Mouse (Mus musculus): ENCODE measurements around the gene Bpifb6. TPM values are rescaled to one million over a fixed set of nuclear protein-coding genes. Genes with fewer than 3 reads are reported as not detected.
A peak's percentile ranks its signal among the peaks of the same experiment; 100 is the strongest.

Gene Bpifb6
- total RNA-seq (2014; rRNA removed) (not detected in 2 replicates), polyA plus RNA-seq (2015; fragmentation: Nextera tagmentation; extraction: Ambion mirVana) (0.14 and 0.24 TPM in 2 replicates)

- Histone ChIP-seq H3K4me3 (ENCODE audit: low read length) (no peak within 1 kb of the TSS), H3K36me3 (ENCODE audit: insufficient read depth, low read length) (no peaks in the 10 kb centered on the region), H3K4me2 (ENCODE audit: low read depth, low read length) (no peak within 1 kb of the TSS), H3K27me3 (ENCODE audit: insufficient read depth, low read length) (no peaks in the 10 kb centered on the region), H3K27ac (no peak within 1 kb of the TSS), H3K4me1 (ENCODE audit: insufficient read depth, low read length) (no peaks in the 10 kb centered on the region), H3K9me3 (ENCODE audit: low read length) (no peaks in the 10 kb centered on the region), H3K9ac (replicated peaks; ENCODE audit: low read length) (no peak within 1 kb of the TSS)
- TF ChIP-seq CTCF (IDR thresholded peaks at IDR 0.05; ENCODE audit: low read depth), result no peak
- no peak for ATAC-seq
- DNase-seq (ENCODE audit: low spot score), result no peak
- WGBS, result 76% methylated on average over 4 of the region's 4 CpGs
These were observed at the start of gene Bpifb6 for GRCm38 (mm10) chr2:153900088-153900487. Gene Bpifb6, plus strand, starts transcription at chr2:153900388.

- Histone ChIP-seq H3K9me3 (ENCODE audit: low read length) (no peaks in the 10 kb centered on the region), H3K27me3 (ENCODE audit: insufficient read depth, low read length) (no peaks in the 10 kb centered on the region), H3K36me3 (ENCODE audit: insufficient read depth, low read length) (no peaks in the 10 kb centered on the region), H3K4me3 (ENCODE audit: low read length) (no peak overlapping the region), H3K27ac (no peak overlapping the region), H3K9ac (replicated peaks; ENCODE audit: low read length) (no peak overlapping the region), H3K4me1 (ENCODE audit: insufficient read depth, low read length) (no peaks in the 10 kb centered on the region), H3K4me2 (ENCODE audit: low read depth, low read length) (no peak overlapping the region)
- WGBS, result 48% methylated on average over 4 of the region's 4 CpGs
- peak; percentile 57 for DNase-seq (ENCODE audit: low spot score)
- peak; percentile 51; the same call in 1 of the 2 replicates for TF ChIP-seq CTCF (IDR thresholded peaks at IDR 0.05; ENCODE audit: low read depth)
- peak; percentile 29; the same call in 1 of the 2 replicates for ATAC-seq
These were observed 49.2 kb upstream of the Bpifb6 start for GRCm38 (mm10) chr2:153851030-153851360.

DNA sequence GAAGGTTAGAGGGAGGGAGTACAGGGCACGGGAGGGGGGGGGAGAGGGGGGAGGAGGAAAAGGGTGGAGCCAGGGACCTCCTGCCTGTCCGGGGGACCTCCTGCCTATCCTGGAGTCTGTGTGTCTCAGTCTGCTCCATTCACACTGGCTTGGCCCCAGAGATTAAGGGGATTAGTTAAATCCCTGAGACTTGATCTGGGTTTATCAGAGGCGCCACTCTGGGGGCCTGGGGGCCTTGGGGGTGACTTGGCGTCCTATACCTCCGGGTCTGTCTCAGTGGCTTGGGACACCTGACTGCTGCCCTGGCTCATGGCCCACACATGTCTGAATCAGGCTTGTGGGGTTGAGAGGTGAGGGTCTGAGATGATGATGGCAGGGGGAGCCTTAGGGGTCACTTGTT lies 46.6 kb upstream of the Bpifb6 start:
- Histone ChIP-seq H3K27me3 (ENCODE audit: insufficient read depth, low read length) (no peaks in the 10 kb centered on the region), H3K36me3 (ENCODE audit: insufficient read depth, low read length) (no peaks in the 10 kb centered on the region), H3K4me1 (ENCODE audit: insufficient read depth, low read length) (no peaks in the 10 kb centered on the region), H3K9me3 (ENCODE audit: low read length) (no peaks in the 10 kb centered on the region), H3K9ac (replicated peaks; ENCODE audit: low read length) (no peak overlapping the region), H3K27ac (no peak overlapping the region), H3K4me3 (ENCODE audit: low read length) (no peak overlapping the region), H3K4me2 (ENCODE audit: low read depth, low read length) (no peak overlapping the region)
- no peak for TF ChIP-seq CTCF (IDR thresholded peaks at IDR 0.05; ENCODE audit: low read depth)
- 13% methylated on average over 5 of the region's 5 CpGs for WGBS
- no peak for DNase-seq (ENCODE audit: low spot score)
- ATAC-seq, result no peak

DNA sequence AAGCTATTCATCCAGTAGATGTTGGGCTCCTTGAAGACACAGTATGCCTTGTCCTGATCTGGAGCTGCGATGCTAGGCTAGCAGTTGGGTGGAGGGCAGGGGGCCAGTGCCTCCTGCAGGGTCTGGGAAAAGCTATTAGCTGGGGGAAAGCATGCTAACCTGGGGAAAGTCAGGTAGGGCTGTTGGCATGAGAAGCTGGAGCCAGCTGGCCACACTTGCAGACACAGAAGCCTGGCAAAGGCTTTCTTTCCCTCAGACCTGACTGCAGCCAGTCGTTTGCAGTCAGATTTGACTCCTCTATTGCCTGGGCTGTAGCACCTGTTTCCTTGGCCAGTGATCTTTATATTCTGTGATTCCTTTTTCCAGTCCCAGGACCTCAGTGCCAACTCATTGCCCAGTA lies 40.6 kb upstream of the Bpifb6 start:
- 63% methylated on average over 2 of the region's 2 CpGs for WGBS
- ATAC-seq, result no peak
- no peak for DNase-seq (ENCODE audit: low spot score)
- TF ChIP-seq CTCF (IDR thresholded peaks at IDR 0.05; ENCODE audit: low read depth), result no peak
- Histone ChIP-seq H3K4me1 (ENCODE audit: insufficient read depth, low read length) (no peaks in the 10 kb centered on the region), H3K36me3 (ENCODE audit: insufficient read depth, low read length) (no peaks in the 10 kb centered on the region), H3K4me3 (ENCODE audit: low read length) (no peak overlapping the region), H3K9me3 (ENCODE audit: low read length) (no peaks in the 10 kb centered on the region), H3K9ac (replicated peaks; ENCODE audit: low read length) (no peak overlapping the region), H3K4me2 (ENCODE audit: low read depth, low read length) (no peak overlapping the region), H3K27me3 (ENCODE audit: insufficient read depth, low read length) (no peaks in the 10 kb centered on the region), H3K27ac (no peak overlapping the region)

GRCm38 (mm10) chr2:153860315-153860714 lies 39.9 kb upstream of the Bpifb6 start:
- DNase-seq (ENCODE audit: low spot score), result no peak
- H3K4me2 ChIP-seq (ENCODE audit: low read depth, low read length), result no peak overlapping the region
- no peak for TF ChIP-seq CTCF (IDR thresholded peaks at IDR 0.05; ENCODE audit: low read depth)
- no peaks in the 10 kb centered on the region for H3K4me1 ChIP-seq (ENCODE audit: insufficient read depth, low read length)
- WGBS, result 92% methylated on average over 11 of the region's 11 CpGs
- no peaks in the 10 kb centered on the region for H3K9me3 ChIP-seq (ENCODE audit: low read length)
- H3K36me3 ChIP-seq (ENCODE audit: insufficient read depth, low read length), result no peaks in the 10 kb centered on the region
- no peak for ATAC-seq
- H3K27ac ChIP-seq, result no peak overlapping the region
- no peaks in the 10 kb centered on the region for H3K27me3 ChIP-seq (ENCODE audit: insufficient read depth, low read length)
- no peak overlapping the region for H3K4me3 ChIP-seq (ENCODE audit: low read length)
- no peak overlapping the region for H3K9ac ChIP-seq (replicated peaks; ENCODE audit: low read length)

DNA sequence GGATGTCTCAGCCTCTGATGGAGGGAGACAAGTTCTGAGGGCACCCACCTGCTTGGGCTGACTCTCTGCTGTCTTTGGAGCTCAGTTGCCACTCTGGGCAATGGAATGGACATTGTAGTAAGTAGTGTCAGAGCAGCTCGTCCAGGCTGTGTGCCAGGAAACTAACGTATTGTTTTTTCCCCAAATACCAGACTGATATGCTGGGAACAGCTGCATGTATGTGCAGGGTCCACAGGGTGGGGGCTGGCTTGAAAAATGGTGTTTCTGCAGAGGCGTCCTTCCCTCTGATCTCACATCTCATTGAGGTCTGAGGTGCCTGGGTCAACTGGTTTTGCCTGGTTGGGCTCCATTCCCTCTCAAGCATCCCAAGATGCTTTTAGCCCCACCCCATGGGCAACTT lies 39.5 kb upstream of the Bpifb6 start:
- Histone ChIP-seq H3K4me1 (ENCODE audit: insufficient read depth, low read length) (no peaks in the 10 kb centered on the region), H3K9me3 (ENCODE audit: low read length) (no peaks in the 10 kb centered on the region), H3K36me3 (ENCODE audit: insufficient read depth, low read length) (no peaks in the 10 kb centered on the region), H3K4me3 (ENCODE audit: low read length) (no peak overlapping the region), H3K27ac (no peak overlapping the region), H3K4me2 (ENCODE audit: low read depth, low read length) (no peak overlapping the region), H3K9ac (replicated peaks; ENCODE audit: low read length) (no peak overlapping the region), H3K27me3 (ENCODE audit: insufficient read depth, low read length) (no peaks in the 10 kb centered on the region)
- WGBS, result 64% methylated on average over 3 of the region's 3 CpGs
- no peak for TF ChIP-seq CTCF (IDR thresholded peaks at IDR 0.05; ENCODE audit: low read depth)
- DNase-seq (ENCODE audit: low spot score) (no peak), ATAC-seq (no peak)

GRCm38 (mm10) chr2:153861960-153862359 lies 38.2 kb upstream of the Bpifb6 start:
- H3K4me2 ChIP-seq (ENCODE audit: low read depth, low read length), result no peak overlapping the region
- ATAC-seq (no peak), DNase-seq (ENCODE audit: low spot score) (no peak)
- no peak overlapping the region for H3K4me3 ChIP-seq (ENCODE audit: low read length)
- H3K9me3 ChIP-seq (ENCODE audit: low read length), result no peaks in the 10 kb centered on the region
- no peaks in the 10 kb centered on the region for H3K4me1 ChIP-seq (ENCODE audit: insufficient read depth, low read length)
- 61% methylated on average over 3 of the region's 3 CpGs for WGBS
- no peaks in the 10 kb centered on the region for H3K36me3 ChIP-seq (ENCODE audit: insufficient read depth, low read length)
- no peak for TF ChIP-seq CTCF (IDR thresholded peaks at IDR 0.05; ENCODE audit: low read depth)
- H3K27me3 ChIP-seq (ENCODE audit: insufficient read depth, low read length), result no peaks in the 10 kb centered on the region
- no peak overlapping the region for H3K9ac ChIP-seq (replicated peaks; ENCODE audit: low read length)
- H3K27ac ChIP-seq, result no peak overlapping the region
